Mouse (Mus musculus) intestine, embryonic 16.5 days (tissue): ENCODE measurements at regions not wholly inside any gene's neighbourhood (a gene's known extent, or its start where the extent isn't known, plus 50 kb on each side); places are given as distances from the start of the nearest gene placed in this dataset.
A peak's percentile ranks its signal among the peaks of the same experiment; 100 is the strongest.

Experiments used
- ATAC-seq: fragments of 200-750 bp; cut with Nextera tagmentation; 2 replicates; pipeline ENCODE4 v1.8.0; 2017; ENCODE audit warnings: moderate TSS enrichment, moderate library complexity
- H3K27ac ChIP-seq: fragments of 300-500 bp; sonication (generic); 2 replicates; pipeline ENCODE4 v1.5.1; 2014; ENCODE audit warnings: mild to moderate bottlenecking, low read length
- H3K27me3 ChIP-seq: fragments of 300-500 bp; sonication (generic); replicated peaks from 2 replicates; pipeline ENCODE4 v1.6.1; 2014; ENCODE audit warnings: low read length, control low read depth, mixed read lengths; ENCODE audit not compliant: control insufficient read depth, insufficient read depth
- H3K36me3 ChIP-seq: fragments of 300-500 bp; sonication (generic); 2 replicates; pipeline ENCODE4 v1.6.1; 2014; ENCODE audit warnings: low read length, control low read depth; ENCODE audit not compliant: control insufficient read depth, insufficient read depth
- H3K4me1 ChIP-seq: fragments of 300-500 bp; sonication (generic); 2 replicates; pipeline ENCODE4 v1.6.1; 2014; ENCODE audit warnings: low read length, control low read depth, mixed read lengths; ENCODE audit not compliant: control insufficient read depth, insufficient read depth
- H3K4me2 ChIP-seq: fragments of 300-500 bp; sonication (generic); 2 replicates; pipeline ENCODE4 v1.6.1; 2014; ENCODE audit warnings: low read depth, low read length, control low read depth
- H3K4me3 ChIP-seq: fragments of 300-500 bp; sonication (generic); 2 replicates; pipeline ENCODE4 v1.5.1; 2014; ENCODE audit warnings: mild to moderate bottlenecking, low read length
- H3K9ac ChIP-seq: fragments of 300-500 bp; sonication (generic); 2 replicates; pipeline ENCODE4 v1.6.1; 2014; ENCODE audit warnings: low read depth, low read length
- H3K9me3 ChIP-seq: fragments of 300-500 bp; sonication (generic); 2 replicates; pipeline ENCODE4 v1.6.1; 2016; ENCODE audit warnings: low read length, control low read depth; ENCODE audit not compliant: control insufficient read depth
- WGBS: fragments of 180-500 bp; shearing (Covaris S2); extraction: QIAGEN DNeasy Blood & Tissue Kit; methylation state at CpG from one replicate; pipeline ENCODE4 v1.1.7; 2014; 5-methylcytosine and 5-hydroxymethylcytosine counted together

GRCm38 (mm10) chr13:101902213-101902612 is 134.2 kb upstream of the Pik3r1 start:
- no peaks in the 10 kb centered on the region for H3K9me3 ChIP-seq
- H3K4me3 ChIP-seq = no peak overlapping the region
- H3K27ac ChIP-seq = no peak overlapping the region
- H3K4me2 ChIP-seq = no peak overlapping the region
- no peak for ATAC-seq
- no peaks in the 10 kb centered on the region for H3K4me1 ChIP-seq
- H3K27me3 ChIP-seq = no peaks in the 10 kb centered on the region
- H3K36me3 ChIP-seq = no peaks in the 10 kb centered on the region
- WGBS = 64% methylated on average over 7 of the region's 7 CpGs
- no peak overlapping the region for H3K9ac ChIP-seq

DNA sequence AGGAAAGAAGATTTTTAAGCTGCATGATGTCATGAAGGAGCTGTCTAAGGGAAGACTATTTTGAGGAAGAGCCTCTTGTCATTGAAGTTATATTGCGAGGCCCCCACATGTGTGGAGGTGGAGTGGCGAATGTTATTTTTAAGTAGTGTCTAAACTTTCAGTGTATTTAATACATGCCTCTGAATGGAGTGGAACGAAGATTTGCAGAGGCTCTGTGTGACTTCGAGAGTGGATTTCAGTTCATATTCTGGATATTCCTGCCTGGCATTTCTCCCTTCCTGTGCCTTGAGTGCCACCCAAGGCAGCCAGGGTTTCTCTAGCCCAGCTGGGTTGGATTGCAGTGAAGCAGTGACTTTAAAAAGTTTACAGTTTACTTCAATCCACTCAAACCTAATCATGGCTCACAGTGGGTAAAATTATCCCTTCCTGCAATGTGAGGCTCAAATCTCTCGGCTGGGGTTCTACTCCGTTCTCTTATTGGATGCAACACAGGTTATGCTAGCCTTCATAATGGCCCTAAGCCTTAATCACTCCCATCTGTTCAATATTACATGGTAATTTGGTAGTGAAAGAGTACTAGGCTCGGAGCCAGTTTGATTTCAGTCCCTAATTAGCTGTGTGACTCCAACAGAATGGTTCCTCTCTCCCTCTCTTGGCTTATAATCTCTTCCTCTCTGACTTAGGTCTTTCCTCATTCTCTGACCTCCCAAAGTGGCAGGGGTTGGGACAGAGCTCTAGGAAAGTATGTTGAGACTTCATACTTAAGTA is 138.1 kb upstream of the Pik3r1 start:
- Histone ChIP-seq H3K4me2 (no peak overlapping the region), H3K4me1 (no peaks in the 10 kb centered on the region), H3K9ac (no peak overlapping the region), H3K36me3 (no peaks in the 10 kb centered on the region), H3K9me3 (no peaks in the 10 kb centered on the region), H3K27ac (no peak overlapping the region), H3K27me3 (no peaks in the 10 kb centered on the region), H3K4me3 (no peak overlapping the region)
- WGBS = 82% methylated on average over 7 of the region's 7 CpGs
- no peak for ATAC-seq

DNA sequence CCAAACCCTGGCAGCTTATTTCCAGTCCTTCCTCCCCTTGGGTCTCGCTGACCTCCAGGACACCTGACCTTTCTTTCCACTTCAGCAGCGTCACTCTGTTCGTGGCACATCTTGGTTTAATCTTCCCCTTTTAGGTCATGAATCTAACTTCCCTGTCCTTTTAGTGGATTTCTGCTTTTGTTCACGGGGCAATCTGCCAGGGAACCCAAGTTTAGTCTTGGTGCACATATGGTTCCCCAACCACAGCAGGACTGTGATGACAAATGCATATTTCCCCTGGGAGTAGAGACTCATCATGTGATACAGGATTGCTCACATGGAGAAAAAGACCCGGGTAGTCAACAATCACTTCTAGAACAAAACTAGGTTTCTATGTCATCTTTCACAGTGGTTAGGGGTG is 141.0 kb upstream of the Pik3r1 start:
- 82% methylated on average over 5 of the region's 5 CpGs for WGBS
- no peaks in the 10 kb centered on the region for H3K36me3 ChIP-seq
- no peaks in the 10 kb centered on the region for H3K9me3 ChIP-seq
- peaks cover 6% of the 10 kb centered on the region; the same call in 1 of the 2 replicates for H3K4me1 ChIP-seq
- no peak for ATAC-seq
- no peak overlapping the region for H3K27ac ChIP-seq
- no peak overlapping the region for H3K4me3 ChIP-seq
- no peak overlapping the region for H3K9ac ChIP-seq
- H3K27me3 ChIP-seq = no peaks in the 10 kb centered on the region
- H3K4me2 ChIP-seq = no peak overlapping the region

DNA sequence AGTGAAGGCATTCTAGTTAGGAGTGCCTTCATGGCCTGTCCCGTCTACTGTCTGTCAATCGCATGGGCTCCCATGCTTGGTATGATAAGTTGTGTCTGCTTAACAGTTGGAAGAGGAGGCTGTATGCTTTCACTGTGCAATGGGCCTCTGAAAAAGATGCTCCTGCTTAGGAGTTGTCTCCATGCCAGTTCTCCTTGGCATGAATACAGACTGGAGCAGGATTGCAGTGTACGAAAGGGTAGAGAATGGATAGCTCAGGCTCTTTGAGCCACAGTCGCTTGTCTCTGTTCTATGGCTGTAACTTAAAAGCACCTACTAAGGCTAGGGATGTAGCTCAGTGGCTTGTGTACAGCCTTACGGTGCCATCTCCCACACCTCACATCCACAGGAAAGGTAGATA is 142.7 kb upstream of the Pik3r1 start:
- Histone ChIP-seq H3K9me3 (no peaks in the 10 kb centered on the region), H3K4me1 (peaks cover 19% of the 10 kb centered on the region), H3K9ac (no peak overlapping the region), H3K4me2 (no peak overlapping the region), H3K4me3 (no peak overlapping the region), H3K36me3 (no peaks in the 10 kb centered on the region), H3K27me3 (no peaks in the 10 kb centered on the region), H3K27ac (no peak overlapping the region)
- WGBS = 95% methylated on average over 5 of the region's 5 CpGs
- ATAC-seq = no peak

GRCm38 (mm10) chr13:101914132-101914531 is 146.1 kb upstream of the Pik3r1 start:
- Histone ChIP-seq H3K9ac (no peak overlapping the region), H3K4me3 (no peak overlapping the region), H3K27me3 (no peaks in the 10 kb centered on the region), H3K4me1 (peaks cover 21% of the 10 kb centered on the region), H3K27ac (peak overlapping the region; percentile 15; the same call in 1 of the 2 replicates), H3K36me3 (no peaks in the 10 kb centered on the region), H3K9me3 (no peaks in the 10 kb centered on the region), H3K4me2 (no peak overlapping the region)
- WGBS = 69% methylated on average over 4 of the region's 4 CpGs
- no peak for ATAC-seq

GRCm38 (mm10) chr13:101914691-101915541 is 146.9 kb upstream of the Pik3r1 start:
- ATAC-seq = peak; percentile 83
- peak overlapping the region; percentile 60; the same call in 1 of the 2 replicates for H3K27ac ChIP-seq

GRCm38 (mm10) chr13:101915542-101915941 is 147.5 kb upstream of the Pik3r1 start:
- H3K9ac ChIP-seq = no peak overlapping the region
- H3K4me1 ChIP-seq = peaks cover 21% of the 10 kb centered on the region
- no peaks in the 10 kb centered on the region for H3K36me3 ChIP-seq
- H3K9me3 ChIP-seq = no peaks in the 10 kb centered on the region
- peak; percentile 32; the same call in 1 of the 2 replicates for ATAC-seq
- no peaks in the 10 kb centered on the region for H3K27me3 ChIP-seq
- H3K27ac ChIP-seq = peak overlapping the region; percentile 60
- WGBS = 54% methylated on average over 6 of the region's 6 CpGs
- H3K4me3 ChIP-seq = no peak overlapping the region
- H3K4me2 ChIP-seq = 0 out of 2 replicates have a peak overlapping the region, but pooled peaks have one; percentile 15

More at GRCm38 (mm10) chr13:101914691-101915541, 146.9 kb upstream of the Pik3r1 start:
- Histone ChIP-seq H3K4me3 (no peak overlapping the region), H3K9ac (no peak overlapping the region), H3K36me3 (no peaks in the 10 kb centered on the region), H3K27me3 (no peaks in the 10 kb centered on the region), H3K4me1 (peaks cover 21% of the 10 kb centered on the region), H3K4me2 (no peak overlapping the region), H3K9me3 (no peaks in the 10 kb centered on the region)
- 22% methylated on average over 5 of the region's 5 CpGs for WGBS

DNA sequence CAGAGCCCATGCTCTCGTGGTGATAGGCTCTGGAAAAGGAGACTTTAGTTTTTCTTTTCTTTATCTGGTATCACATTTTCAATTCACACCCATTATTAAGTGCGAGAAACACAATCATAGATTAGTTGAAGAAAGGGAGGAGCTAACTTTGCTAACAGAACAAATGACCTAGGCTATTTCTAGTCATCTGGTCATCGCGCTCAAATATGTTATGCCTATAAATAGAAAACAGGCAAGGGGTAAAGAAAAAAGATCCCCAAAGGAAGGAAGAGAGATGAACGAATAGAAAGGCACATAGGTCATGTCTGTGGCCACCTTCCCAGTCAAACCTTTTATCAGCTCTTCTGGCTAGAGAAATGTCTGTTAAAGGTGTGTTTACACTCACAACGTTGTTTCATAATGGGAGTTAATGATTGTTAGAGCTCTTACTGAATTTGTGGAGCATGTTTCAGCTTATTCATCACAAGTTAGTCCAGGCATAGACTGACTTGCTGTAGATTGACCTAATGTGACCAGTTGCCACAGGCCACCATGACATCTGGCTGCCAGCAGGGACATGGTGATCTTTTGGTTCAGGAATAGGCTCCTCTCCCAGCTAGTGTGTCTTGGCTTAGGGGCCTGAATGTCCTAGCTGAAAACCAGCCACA is 148.1 kb upstream of the Pik3r1 start:
- Histone ChIP-seq H3K9me3 (no peaks in the 10 kb centered on the region), H3K4me1 (peaks cover 21% of the 10 kb centered on the region), H3K36me3 (no peaks in the 10 kb centered on the region), H3K4me2 (no peak overlapping the region), H3K9ac (no peak overlapping the region), H3K4me3 (no peak overlapping the region), H3K27me3 (no peaks in the 10 kb centered on the region), H3K27ac (0 out of 2 replicates have a peak overlapping the region, but pooled peaks have one; percentile 39)
- 58% methylated on average over 6 of the region's 6 CpGs for WGBS
- ATAC-seq = peak; percentile 32

- WGBS = 65% methylated on average over 5 of the region's 5 CpGs
- Histone ChIP-seq H3K27ac (no peak overlapping the region), H3K9ac (no peak overlapping the region), H3K9me3 (no peaks in the 10 kb centered on the region), H3K4me2 (no peak overlapping the region), H3K27me3 (no peaks in the 10 kb centered on the region), H3K36me3 (no peaks in the 10 kb centered on the region), H3K4me3 (no peak overlapping the region), H3K4me1 (peaks cover 21% of the 10 kb centered on the region)
- ATAC-seq = no peak
Measured at GRCm38 (mm10) chr13:101916876-101917275, 148.9 kb upstream of the Pik3r1 start.
